Mouse (Mus musculus): ENCODE results near the gene Pip4k2a.

Gene Pip4k2a

DNA sequence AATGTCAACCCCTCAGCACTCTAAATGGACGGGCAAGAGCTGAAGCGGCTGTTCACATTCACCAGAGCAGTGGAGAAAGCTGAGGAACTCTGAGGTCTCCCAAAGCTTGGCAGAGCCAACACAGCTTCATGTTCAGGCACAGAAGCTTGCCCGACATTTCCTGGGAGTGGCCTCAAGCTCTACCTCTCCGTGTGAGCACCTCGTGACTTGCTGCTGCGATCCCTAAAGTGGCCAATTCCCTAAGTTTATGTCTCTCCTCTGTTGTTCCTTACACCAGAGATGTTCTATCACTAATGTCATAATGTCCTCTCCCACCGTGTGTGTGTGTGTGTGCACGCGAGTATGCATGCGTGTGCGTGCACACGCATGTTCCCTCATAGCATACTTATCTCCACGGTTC lies 42.3 kb downstream of the Pip4k2a start:
- no peak for DNase-seq (ENCODE audit: low read depth)

DNA sequence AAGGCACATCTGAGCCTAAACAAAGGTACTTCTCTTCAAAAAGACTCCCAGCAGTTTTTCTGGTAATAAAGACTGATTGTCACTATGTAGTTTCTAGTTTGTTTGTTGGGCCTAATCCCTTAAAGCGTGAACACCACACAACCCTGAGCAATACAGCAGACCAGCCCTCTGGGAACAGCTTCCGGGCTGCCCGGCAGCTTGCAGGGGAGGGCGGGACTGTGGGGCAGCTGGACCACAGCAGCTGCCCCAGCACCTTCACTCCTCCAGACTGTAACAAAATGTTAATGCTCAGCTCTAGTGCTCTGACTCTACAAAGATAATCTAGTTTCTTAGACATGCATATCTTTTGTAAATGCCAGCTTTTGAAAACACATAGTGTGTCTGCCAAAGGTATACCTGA lies 42.9 kb downstream of the Pip4k2a start:
- no peak for DNase-seq (ENCODE audit: low read depth)

DNA sequence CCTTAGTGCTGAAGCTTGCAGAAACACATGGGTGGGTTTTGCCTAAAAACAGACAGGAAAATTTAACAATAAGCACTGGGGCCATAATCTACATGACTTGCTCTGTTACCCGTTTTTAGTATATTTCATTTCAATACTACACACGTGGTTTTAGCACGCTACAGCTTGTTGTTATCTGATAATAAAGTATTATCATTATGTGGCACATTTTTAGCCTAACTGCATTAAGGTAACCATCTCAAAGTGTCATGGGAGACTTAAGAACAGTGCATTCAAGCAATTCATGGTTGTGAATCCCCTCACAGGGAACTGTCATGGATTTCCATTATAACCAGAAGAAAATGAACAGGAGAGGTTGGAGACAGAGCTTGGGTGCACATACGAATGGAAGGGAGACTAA lies 43.5 kb downstream of the Pip4k2a start:
- no peak for DNase-seq (ENCODE audit: low read depth)

DNA sequence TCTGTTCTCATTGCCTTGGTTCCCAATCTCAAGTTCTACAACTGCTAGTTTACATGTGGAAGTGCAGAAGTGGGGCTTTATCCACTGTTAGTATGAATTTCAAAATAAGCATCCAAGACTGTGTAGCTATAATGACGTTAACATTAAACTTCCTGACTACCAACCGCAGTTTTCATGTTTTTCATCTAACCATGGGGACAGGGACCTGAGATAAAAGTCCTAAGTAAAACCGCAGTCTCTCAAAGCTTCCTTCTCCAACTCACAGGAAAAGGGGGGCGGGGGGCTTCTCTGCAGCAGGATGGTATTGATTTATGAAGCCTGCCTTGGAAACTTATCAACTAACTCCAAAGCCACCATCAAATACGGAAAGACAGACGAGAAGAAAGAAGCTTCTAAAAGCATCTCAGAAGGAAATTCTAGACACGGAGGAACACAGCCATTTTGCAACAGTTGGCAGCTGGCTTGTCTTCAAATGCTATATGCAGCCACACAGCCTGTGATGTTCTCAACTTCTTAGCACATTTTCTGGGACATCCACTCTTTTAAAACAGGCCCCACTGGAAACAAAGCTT lies 45.7 kb downstream of the Pip4k2a start:
- no peak for DNase-seq (ENCODE audit: low read depth)

DNA sequence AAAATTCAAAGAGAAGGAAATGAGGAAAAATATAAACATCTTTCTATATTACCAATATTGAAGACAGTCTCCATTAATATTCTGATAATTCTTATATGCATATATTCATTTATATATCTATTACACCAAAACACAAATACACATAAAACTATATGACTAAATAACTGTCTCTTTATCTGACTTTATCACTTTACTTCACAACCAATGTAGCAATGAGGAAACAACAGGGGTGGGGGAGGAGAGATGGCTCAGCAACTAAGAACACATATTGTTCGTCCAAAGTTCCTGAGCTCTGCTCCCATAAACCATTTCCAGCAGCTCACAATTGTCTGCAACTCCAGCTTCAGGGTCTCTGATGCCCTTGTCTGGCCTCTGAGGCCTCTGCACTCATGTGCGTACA lies 47.2 kb downstream of the Pip4k2a start:
- DNase-seq (ENCODE audit: low read depth) = no peak

DNA sequence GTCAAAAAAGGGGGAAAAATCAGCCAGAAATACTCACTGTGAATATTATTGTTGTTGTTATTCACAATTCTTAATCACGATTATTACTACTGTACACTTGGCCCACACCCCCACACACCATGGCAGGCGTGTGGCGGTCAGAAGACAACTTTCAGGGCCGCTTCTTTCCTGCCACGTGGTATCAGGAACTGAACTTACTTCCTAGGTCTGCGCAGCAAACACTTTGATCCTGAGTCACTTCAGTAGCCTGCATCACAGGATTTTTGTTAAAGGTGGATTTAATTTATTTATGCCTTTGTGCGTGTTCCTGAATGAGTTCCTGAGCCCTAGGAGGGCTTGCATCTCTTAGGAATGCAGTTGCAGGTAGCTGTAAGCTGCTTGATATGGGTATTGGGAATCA lies 49.2 kb downstream of the Pip4k2a start:
- DNase-seq (ENCODE audit: low read depth) = no peak

DNA sequence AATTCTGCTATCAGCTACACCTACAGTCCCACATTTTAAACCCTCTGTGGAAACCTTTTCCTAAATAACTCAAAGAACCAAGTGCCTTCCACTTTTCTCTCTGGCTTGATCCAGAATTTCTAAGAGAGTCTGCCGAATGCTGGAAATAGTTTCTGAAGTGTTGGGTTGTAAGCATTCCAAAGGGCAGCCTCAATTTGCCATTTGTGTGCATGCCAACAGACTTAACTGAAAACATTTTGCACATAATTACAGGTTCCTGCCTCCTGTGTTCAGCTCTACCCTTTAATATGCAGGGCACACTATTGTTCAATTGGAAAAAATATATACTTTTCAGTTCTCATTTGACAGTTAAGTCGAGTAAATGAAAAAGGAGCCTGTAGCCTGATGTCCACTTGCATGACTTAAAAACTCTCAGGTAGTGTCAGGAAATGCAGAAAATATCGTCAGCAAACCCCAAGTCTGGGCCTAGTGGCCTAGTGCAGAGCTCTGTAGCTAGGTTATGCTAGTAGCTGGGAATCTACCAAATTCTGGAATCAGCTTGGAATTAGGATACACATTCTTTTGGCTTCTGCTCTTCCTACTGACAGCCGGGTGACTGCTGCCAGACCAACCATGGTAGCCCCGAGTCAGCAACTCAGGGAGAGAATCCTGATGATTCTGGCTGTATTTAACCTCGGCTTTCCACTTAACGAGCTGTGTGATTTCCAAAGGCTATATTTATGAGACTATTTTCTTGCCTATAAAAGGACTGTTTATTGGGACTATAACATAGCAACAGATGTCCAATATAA lies 50.1 kb downstream of the Pip4k2a start:
- peak; percentile 6 for DNase-seq (ENCODE audit: low read depth)

DNA sequence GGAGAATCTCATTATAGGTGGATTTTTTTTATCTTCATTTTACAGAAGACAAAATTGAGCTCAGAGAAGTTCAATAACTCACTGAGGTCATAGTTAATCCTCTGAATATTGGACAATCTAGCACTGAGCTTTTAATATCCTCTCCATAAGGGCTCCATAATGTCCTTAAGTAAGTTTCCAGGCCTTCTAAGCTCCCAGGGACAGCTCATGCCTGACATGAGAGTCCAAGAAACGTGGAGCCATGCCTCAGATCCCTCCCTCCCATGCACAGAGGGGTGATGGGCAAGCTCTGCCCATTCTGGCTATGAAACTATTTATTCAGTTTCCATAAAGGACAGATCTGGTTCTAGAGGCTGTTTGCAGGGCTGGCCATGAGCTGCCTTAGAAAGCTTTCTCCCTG lies 52.5 kb downstream of the Pip4k2a start:
- DNase-seq (ENCODE audit: low read depth) = no peak

DNA sequence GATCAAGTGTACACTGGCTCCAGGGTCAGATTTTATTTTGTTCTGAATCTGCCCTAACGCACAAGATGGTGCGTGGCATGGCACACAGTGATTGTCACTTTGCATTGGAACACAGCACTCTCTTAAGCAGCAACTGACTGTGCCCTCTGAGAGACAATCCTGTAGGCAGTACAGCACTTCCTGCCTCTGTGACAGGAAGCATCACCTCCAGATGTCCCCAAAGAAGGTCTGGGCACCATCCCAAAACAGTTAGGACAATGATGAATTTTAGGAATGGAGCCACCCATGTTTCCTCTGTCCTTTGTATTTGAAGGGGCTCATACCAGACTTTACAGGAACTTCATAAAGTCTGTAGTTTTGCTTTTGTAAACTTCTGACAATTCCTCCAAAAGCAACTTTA lies 54.0 kb downstream of the Pip4k2a start:
- DNase-seq (ENCODE audit: low read depth) = no peak

DNA sequence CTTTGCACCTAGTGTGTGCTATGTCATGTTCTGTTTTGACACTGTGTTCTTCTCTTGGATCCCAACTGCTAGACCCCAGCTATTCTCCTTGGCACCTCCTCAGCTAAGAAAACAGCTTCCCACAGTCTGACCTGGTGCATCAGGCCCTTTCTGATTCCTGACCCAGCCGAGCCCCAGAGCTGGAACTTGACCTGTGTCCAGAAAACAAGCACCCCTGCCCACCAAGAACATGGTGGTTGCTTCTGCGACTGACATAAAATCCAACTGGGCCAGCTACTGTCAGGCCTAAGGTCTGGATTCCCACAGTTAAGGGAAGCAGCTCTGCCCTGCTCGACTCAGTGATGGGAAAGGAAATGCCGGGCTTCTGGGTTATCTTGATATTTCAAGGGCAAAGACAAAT lies 54.6 kb downstream of the Pip4k2a start:
- DNase-seq (ENCODE audit: low read depth) = no peak

DNA sequence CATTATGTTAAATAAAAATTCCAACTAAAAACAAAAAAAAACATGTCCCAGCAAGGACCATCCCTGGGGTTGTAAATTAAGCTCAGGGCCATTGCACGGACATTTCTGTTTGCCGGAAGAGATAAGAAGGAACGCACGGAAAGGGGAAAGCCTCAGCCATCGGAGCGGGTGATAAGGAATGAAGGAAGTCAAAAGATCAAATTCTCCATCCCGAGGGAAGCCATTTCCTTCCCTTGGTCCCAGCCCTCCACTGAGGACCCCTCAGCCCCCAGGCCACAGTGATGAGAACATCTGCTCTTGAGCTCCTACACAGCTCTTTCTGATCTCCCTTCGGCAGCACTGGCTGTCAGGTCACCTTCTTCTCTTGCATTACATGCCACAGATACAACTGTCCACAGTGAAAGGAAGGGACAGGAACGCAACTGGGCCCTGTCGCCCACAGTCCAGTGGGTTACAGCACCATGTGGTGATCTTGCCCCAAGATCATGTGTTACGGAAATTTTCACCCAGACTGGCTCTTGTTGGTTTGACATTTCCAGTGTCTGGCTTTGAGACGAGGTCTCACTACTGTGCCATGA lies 57.1 kb downstream of the Pip4k2a start:
- no peak for DNase-seq (ENCODE audit: low read depth)

DNA sequence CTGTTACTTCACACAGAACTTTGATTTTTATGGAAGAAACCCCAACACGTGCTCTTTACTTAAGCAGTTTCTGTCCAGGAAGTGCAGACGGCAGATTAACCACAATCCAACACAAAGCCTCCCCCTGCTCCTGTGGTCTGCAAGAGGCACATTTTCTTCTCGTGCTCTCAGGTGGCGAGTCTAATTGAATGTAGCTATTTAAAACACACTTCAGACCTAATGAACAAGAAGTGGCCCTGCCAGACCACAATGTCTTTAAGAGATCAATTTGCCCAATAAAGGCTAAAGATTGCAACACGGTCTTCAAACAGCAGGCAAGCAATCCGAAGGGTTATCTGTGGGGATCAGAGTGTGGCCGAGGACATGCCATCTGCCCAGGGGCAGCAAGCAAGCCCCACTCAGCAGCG lies 59.0 kb downstream of the Pip4k2a start:
- no peak for DNase-seq (ENCODE audit: low read depth)

DNA sequence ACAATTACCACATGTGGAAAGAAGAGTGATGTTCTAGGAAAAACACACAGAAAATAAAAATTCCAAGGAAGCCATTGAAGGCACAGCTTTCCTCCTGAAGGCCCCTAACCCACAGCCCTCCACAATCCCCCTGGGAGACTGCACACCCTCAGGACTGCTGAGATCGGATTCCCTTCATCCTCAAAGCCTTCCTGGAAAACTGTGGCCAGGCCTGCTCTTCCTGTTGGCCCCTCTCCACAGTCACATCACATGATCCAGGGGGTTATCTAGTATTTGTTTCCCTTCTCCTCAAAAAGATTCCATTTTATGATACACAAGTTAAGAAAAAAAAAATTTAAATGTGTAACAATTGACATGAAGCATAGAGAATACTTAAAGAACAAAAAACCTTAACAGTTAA lies 59.7 kb downstream of the Pip4k2a start:
- DNase-seq (ENCODE audit: low read depth) = peak; percentile 11

DNA sequence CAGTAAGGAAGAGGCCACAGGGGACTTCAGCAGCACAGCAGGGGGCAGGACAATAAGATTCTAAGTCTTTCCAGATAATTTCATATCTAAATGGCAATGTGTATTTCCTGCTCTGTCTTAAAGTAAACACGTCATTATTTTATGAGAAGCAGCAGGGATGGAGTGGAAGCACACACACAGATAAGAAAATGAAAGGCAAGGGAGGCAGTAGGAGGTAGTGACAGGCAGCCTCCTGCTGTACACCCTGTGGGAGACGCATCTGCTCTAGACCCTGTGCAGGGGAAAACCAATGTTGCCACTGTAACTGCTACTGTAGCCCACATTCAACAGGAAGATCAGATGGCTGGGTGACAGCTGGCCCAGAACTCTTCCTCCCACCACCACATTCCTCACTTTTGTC lies 60.3 kb downstream of the Pip4k2a start:
- no peak for DNase-seq (ENCODE audit: low read depth)

DNA sequence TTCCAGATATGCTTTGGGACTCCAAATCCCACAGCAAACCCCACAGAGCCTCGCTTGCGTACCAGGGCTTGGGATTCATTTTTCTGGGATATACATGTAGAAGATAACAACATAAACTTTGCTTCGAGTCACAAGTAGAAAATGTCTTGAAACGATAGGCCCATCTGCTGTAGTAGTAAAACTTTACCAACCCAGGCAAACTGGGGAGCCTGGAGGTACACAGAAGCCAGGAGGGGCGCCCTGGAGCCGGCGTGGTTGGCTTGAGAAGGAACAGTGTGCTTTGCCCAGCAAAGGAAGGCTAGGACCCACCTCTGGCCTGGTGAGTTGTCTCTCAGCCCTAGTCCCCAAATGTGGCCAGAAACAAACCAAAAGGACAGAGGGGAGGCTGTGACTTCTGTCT lies 61.5 kb downstream of the Pip4k2a start:
- DNase-seq (ENCODE audit: low read depth) = no peak

DNA sequence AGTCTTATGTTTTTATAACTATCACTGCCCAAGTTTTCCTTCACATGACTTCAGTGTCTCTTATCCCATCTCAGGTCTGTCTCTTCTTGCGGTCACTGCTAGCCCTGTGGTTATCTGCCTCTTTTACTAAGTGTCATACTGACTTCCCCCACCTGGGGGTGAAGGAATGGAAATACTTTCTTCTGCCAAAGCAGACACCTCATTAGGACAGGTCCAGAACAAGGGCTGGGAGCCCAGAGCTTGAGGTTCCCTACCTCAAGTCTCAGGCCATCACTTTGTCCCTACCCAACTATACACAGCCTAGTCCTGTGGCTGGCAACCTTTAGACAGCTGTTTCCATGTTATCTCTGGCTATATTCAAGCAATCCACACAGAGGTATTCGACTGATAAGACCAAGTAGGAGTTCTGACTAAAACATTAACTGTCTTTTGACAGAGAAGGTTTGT lies 62.3 kb downstream of the Pip4k2a start:
- no peak for DNase-seq (ENCODE audit: low read depth)

DNA sequence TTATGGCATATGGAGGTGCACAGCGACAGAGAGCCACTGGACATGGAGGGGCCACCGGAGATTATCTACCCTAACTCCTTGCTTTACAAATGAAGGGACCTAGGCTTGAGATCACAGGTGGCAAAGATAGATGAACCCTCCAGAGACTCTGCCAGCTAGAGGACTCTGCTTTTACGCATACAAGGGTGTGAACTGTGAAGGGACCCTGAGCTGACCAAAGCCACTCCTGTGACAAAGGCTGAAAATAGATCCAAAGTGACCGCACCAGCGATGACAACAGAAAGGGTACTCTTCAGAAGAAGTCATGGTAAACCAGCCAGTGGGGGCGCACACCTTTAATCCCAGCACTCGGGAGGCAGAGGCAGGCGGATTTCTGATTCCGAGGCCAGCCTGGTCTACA lies 63.8 kb downstream of the Pip4k2a start:
- DNase-seq (ENCODE audit: low read depth) = no peak

DNA sequence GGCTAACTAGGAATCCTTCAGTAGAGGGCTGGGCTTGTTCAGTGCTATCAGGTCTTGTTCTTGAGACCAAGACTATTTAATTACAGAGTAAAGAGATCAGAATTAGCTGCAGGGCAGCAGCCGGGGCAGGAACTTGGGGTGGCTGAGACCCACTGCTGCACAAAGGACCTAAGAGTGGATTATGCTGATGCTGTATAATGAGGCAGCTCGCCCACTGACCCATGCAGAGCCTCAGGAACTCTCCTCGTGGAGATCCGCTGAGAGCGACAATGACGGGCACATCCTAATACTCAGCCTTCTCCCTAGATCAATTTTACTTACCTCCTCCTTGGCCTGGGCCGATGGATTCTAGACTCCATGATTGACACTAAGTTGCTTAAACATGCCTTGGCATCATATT lies 64.5 kb downstream of the Pip4k2a start:
- no peak for DNase-seq (ENCODE audit: low read depth)

DNA sequence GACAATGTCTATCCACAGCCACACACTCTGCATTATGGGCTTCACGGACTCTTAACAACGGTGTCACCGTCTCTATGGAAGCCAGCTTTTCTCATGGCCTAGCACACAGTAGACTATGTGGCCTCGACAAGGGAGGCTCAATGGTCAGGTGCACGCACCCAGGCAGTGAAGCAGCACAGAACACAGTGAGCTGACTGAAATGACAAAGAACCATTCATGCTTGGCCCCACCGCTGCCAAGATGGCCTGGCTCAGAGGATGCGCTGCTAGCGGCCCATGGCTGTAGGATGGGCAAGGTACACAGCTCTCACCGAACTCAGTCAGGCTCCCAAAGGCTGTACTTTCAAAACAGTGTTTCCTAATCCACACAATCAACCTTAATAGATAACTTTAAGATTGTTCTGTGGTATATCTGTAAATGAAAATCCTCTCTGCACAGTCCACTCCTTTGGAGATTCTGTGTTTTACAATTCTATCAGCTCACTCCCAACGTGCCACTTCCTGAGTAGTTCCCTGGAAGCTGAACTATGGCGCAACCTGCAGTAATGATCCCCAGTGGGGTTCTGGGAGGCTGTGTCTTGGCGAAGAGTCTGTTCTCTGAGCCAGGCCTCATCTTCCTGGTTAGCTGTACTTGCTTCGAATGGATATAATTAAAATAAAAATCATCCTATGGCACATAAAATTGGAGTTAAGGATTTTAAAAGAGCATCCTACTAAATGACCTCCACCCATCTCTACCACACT lies 67.4 kb downstream of the Pip4k2a start:
- peak; percentile 52 for DNase-seq (ENCODE audit: low read depth)

DNA sequence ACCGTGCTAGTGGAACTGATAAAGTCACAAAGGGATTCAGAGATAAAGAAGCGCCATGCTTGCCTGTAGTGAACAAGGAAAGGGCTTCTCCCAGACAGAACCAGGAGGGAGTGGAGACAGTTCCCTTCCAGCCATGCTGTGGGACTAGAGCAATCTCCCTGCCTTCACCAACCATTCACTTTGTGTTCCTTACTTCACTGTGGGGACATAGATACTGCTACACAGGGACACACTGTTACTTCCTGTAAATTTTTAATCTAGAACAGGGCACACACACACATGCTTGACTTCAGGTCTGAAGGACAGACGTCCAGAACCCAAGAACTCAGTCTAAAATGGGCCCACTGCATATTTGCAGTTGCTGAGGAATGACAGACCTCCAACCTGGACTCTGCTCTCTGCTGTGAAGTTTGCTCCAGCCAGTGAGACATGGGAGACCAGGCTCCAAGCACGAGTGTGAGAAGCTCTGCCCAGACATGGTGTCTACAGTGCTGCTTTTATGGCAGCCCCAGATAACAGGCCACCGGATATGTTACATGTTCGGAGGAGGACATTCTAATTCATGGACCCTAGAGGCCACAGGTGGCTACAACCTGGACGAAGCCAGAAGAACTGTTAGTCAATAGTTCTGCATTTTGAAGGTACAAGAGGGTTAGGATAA lies 69.2 kb downstream of the Pip4k2a start:
- no peak for DNase-seq (ENCODE audit: low read depth)

DNA sequence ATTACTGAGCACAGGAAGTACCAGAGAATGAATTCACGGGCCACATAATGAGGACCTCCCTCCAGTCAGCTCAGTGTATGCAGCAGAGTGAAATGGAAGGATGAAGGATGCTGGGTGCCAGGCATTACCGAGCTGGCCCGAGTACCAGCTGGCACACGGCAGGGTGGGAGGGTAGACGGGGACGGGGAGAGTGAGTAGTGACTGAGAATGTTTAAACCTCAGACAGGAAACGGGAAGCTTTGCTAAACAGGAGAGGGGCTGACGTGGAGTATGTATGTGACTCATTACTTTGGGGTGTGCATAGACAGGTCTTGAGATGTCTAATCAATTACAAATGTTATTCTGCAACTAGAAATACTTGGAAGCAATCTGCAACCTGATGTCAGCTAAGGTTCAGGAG lies 69.7 kb downstream of the Pip4k2a start:
- DNase-seq (ENCODE audit: low read depth) = peak; percentile 57

DNA sequence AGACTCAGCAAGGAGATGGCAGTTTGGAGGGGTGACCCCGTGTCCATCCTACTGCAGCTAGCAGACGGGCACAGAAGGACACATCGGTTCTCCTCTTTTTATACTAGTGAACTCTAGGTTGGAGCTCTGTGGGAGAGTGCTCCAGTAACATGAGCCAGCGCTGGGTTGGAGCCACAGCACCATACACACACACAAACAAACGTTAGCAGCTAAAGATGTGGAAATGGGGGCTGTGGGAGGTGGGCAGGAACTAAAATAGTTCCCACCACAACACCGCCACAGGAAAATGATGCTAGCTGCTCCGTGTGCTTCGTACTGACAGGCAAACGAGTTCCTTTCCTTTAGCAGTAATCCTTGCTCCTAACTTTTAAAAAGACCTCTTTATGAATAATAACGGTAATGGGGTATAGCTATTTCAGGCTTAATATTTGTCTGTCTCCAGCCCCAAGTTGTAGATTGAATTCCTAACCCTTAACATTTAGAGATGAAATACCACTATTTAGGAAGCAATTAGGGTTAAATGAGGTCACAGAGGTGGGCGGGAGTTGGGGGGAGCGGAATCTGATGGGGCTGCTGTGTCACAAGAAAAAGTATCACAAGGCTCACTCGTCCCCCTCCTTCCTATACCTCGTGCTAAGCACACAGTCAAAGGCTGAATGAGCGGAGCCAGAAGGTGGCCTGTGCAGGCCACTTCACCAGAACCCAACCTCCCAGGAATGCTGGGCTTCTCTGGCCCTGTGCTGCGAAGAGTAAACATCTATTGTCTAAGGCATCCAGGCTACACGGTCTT lies 73.9 kb downstream of the Pip4k2a start:
- no peak for DNase-seq (ENCODE audit: low read depth)
